Mouse (Mus musculus): ENCODE data around the gene Eml3.
"Not testable (repeated sequence)": the region's sequence is repeated elsewhere in the genome, so short reads cannot be mapped to it uniquely, and the experiment has no call there.

The Eml3 gene

GRCm38 (mm10) chr19:8950190-8950589, 20.8 kb downstream of the Eml3 start:
- no peak for DNase-seq (ENCODE audit: low read depth, low spot score)

GRCm38 (mm10) chr19:8952241-8952640, 22.9 kb downstream of the Eml3 start:
- DNase-seq (ENCODE audit: low read depth, low spot score) = no peak

- DNase-seq (ENCODE audit: low read depth, low spot score) = peak; percentile 99
Observed at GRCm38 (mm10) chr19:8953135-8954039, 24.0 kb downstream of the Eml3 start, which contains the start of gene Tut1. Tut1 (plus strand) TSS chr19:8953847.

GRCm38 (mm10) chr19:8954171-8954570, 24.8 kb downstream of the Eml3 start:
- no peak for DNase-seq (ENCODE audit: low read depth, low spot score)

DNA sequence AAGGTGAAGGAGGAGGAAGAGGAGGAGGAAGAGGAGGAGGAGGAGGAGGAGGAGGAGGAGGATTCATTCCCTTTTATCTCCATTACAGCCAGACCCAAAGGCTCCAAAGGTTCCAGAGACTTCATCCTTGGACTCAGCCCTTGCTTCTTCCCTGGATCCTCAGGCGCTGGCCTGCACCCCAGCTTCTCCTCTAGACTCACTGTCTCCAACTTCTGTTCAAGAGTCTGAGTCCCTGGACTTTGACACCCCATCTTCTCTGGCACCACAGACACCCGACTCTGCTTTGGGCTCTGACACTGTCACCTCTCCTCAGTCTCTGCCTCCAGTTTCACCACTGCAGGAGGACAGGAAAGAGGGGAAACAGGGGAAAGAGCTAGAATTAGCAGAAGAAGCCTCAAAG, 32.9 kb downstream of the Eml3 start:
- no peak for DNase-seq (ENCODE audit: low read depth, low spot score)

- no peak for DNase-seq (ENCODE audit: low read depth, low spot score)
Observed at GRCm38 (mm10) chr19:8965075-8965474, 35.7 kb downstream of the Eml3 start.

DNA sequence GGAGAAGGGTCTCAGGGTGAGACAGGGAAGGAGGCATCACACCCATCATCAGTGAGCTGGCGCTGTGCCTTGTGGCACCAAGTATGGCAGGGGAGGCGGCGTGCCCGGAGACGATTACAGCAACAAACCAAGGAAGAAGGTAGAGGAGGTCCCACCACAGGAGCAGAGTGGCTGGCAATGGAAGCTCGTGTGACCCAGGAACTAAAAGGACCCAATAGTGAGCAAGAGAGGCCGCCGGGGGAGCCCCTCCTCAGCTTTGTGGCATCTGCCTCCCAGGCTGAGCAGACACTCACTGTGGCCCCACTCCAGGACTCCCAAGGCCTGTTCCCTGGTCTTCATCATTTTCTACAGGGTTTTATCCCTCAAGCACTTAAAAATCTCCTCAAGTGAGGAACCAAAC, 36.4 kb downstream of the Eml3 start:
- DNase-seq (ENCODE audit: low read depth, low spot score) = no peak

DNA sequence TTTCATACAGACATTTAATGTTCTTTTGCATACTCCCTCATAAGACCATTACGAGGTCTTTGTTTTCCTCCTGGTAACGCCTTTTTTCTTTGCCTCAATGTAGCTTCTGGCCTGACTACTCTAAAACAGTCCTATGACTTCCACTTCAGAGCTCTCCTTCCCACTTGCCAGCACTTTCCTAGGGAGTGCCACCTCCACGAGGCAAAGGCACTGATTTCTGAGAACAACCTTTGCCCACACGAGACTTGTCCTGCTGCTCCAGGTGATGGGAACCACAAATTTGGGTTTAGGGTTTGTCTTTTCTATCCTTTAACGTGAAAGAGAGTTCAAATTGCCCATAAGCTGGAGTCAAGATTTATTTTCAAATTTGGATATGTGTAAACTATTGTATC, 36.8 kb downstream of the Eml3 start:
- no peak for DNase-seq (ENCODE audit: low read depth, low spot score)

GRCm38 (mm10) chr19:8966590-8967372, 37.4 kb downstream of the Eml3 start, which contains the start of gene Eef1g:
Eef1g (plus strand) TSS chr19:8967041.
- DNase-seq (ENCODE audit: low read depth, low spot score) = peak; percentile 99

GRCm38 (mm10) chr19:8967373-8967743, 38.0 kb downstream of the Eml3 start:
- DNase-seq (ENCODE audit: low read depth, low spot score) = no peak

- no peak for DNase-seq (ENCODE audit: low read depth, low spot score)
Observed at GRCm38 (mm10) chr19:8967893-8968292, 38.5 kb downstream of the Eml3 start.

- not testable (repeated sequence) for DNase-seq (ENCODE audit: low read depth, low spot score)
Observed at GRCm38 (mm10) chr19:8972491-8972890, 43.1 kb downstream of the Eml3 start.

- DNase-seq (ENCODE audit: low read depth, low spot score) = no peak
Observed at GRCm38 (mm10) chr19:8974638-8975037, 45.3 kb downstream of the Eml3 start.

GRCm38 (mm10) chr19:8975491-8975890, 46.1 kb downstream of the Eml3 start:
- no peak for DNase-seq (ENCODE audit: low read depth, low spot score)

GRCm38 (mm10) chr19:8976535-8976934, 47.2 kb downstream of the Eml3 start:
- DNase-seq (ENCODE audit: low read depth, low spot score) = peak; percentile 78

DNA sequence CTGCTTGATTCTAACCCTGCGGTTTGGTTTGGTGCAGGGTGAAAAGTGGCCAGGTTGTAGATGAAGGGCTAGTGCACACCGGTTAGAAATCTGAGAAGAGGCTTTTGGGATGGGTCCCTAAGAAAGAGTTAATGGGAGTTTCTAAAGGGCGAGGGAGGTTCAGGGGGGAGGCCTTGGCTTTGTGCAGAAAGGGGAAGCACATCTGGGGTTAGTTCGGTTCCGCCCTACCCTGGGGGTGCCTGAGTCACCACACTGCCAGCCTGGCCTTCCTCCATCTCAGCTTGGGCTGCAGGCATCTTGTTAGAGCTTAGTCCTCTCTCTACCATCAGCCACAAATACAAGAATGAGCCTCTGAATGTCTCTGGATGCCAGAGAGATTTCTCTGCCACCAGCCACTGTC, 51.4 kb downstream of the Eml3 start:
- DNase-seq (ENCODE audit: low read depth, low spot score) = peak; percentile 52

GRCm38 (mm10) chr19:8981450-8982168, 52.3 kb downstream of the Eml3 start:
- no peak for DNase-seq (ENCODE audit: low read depth, low spot score)

- DNase-seq (ENCODE audit: low read depth, low spot score) = no peak
Observed at GRCm38 (mm10) chr19:8982303-8983149, 53.2 kb downstream of the Eml3 start.

DNA sequence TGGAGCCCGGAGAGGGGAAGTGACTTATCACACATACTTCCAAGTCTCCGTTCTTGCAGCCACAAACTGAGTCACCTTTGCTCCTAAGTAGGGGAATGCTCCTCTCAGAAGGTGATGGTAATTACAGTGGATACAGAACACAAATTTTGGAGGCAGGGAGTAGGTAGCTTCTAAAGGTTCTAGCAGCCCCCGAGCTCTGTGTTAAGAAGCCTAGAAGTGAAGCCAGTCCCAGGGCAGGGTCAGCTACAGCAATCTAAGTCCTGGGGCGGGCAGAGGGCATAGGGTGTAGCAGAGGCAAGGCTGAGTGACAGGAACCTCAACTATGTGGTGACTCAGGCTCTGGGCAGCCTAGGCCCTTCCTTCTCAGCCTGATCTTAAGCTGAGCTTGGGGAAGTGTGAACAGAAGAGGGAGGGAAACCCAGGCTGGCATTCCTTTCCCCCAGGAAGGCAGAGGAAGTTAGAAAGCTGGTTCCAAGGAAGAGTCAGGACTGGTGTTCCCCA, 53.8 kb downstream of the Eml3 start:
- DNase-seq (ENCODE audit: low read depth, low spot score) = no peak

DNA sequence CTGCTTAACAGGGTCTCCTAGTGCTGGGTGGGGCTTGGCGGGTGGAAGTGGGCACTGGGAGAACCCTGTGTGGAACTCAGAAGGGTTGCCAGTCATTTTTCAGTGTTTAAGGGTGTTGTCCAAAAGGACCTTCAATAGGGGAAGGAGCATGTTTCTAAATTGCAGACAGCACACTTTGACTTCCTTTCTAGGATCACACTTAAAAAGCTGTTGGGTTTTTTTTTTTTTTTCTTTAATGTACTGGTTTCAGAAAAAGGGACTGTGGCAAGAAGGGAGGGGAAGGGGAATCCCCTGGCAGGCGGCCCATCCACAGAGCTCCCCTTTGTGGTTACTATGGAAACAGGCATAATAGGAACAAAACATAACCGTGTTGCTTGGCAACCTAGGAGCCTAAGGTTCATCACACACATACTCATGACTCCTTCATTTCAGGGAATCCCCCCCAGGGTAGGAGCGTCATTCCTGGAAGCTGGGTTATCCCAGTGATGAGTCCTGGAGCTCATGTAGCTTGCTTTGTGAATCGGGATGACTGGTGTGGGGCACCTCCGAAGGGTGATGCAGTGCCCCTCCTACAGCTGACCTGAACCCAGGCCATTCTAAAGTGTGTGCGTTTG, 55.0 kb downstream of the Eml3 start:
- peak; percentile 65 for DNase-seq (ENCODE audit: low read depth, low spot score)
